Mouse (Mus musculus): ENCODE measurements around the gene Fau.
"Not testable (repeated sequence)": the region's sequence is repeated elsewhere in the genome, so short reads cannot be mapped to it uniquely, and the experiment has no call there.

Fau gene

DNA sequence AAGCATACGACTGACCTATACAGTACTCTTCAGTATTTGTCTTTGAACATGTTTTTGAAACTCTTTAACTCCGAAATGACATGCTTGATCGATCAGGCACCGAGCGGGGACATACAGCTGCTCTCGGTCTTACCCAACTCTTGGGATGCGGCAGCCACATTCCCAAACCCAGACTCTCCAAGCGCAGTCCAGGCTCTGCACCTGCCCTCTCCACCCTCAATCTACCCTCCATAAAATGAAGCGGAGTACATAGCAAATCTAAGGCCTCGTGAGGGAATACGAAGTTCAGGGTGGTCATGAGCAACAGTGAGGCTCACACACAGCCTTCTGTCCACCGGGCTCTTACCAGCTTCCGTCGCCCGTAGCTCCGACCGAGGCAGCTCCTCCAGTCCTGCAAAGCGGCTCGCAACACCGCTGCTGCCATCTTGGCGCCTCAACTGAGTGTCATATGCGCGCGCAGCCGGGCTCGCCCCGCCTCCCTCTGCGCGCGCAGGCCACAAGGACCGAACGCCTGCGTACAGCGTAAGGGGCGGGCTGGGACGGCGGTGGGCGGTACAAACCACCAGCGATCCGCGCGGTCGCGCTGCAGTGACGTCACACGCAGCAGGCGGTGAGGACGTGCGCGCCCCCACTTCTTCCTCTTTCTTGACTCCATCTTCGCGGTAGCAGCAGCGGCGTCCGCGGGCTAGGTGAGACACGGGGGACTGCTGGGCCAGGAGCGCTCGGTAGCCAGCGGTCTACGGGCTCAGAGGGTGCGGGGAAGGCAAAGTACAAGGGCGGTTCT is at the start of gene Fau, which contains the start of gene Mrpl49:
Fau (plus strand) TSS at position 532 of the 784 bp plus-strand sequence.
Mrpl49 (minus strand) TSS at position 473 of the 784 bp plus-strand sequence.
- peak; percentile 99 for DNase-seq

DNA sequence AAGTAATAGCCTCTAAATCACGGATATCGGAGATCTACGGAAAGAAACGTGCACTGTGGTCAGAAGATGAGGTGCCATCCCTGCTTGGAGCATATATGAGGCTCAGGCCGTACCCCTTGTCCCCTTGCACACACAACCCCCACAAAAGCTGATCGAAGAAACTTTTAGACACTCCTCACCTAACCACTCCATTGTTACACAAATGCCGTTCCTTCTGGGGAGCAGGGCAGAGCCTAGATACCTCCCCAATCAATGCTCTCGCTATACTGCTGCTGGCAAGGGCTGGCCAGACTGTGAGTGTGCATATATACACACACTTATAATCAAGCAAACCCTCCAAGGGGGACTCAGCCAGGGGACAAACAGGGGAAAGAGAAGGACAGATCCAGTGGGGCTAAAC is 48.5 kb upstream of the Fau start:
- no peak for DNase-seq

DNA sequence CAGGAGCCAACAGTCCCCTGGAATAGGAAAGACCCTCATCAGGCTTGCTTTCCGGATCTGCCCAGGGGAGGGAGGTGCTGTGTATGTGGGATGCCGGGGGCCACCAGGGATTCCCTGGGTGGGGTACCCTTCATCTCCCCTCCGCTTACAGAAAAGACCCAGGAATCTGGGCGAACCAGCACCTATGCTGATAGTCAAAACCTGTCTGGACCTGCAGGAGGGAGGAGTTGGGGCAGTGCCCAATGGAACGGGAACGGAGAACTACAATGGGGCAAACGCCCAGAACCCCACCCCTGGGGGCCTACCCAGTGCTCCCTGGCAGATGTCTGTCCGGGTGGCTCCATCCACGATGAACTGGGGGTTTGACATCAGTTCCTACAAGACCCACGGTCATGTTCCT is 44.0 kb upstream of the Fau start:
- DNase-seq, result no peak

DNA sequence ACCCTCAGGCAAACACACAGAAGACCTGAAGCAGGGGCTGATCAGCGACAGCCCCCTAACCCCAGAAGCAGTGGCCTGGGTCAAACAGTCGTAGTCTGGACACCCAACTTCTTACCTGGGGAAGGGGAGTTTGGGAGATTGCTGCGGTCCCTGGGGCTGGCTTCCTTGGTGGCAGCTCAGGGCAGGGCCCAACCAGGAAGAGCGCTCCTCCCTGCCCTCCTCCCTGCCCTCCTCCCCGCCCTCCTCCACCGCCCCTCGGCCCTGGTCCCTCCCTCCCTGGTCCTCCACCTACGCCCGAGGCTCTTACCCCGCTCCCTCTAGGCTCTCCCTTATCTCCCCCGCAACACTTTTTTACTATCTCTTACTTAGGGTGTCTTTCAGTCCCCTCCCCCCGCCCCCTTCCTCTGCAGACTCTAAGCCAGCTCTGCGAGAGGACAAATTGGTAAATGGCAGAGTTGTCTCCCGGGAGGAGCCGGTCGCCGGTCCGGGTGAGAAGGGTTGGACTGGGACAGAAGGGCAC is 42.6 kb upstream of the Fau start:
- DNase-seq, result peak; percentile 26

DNA sequence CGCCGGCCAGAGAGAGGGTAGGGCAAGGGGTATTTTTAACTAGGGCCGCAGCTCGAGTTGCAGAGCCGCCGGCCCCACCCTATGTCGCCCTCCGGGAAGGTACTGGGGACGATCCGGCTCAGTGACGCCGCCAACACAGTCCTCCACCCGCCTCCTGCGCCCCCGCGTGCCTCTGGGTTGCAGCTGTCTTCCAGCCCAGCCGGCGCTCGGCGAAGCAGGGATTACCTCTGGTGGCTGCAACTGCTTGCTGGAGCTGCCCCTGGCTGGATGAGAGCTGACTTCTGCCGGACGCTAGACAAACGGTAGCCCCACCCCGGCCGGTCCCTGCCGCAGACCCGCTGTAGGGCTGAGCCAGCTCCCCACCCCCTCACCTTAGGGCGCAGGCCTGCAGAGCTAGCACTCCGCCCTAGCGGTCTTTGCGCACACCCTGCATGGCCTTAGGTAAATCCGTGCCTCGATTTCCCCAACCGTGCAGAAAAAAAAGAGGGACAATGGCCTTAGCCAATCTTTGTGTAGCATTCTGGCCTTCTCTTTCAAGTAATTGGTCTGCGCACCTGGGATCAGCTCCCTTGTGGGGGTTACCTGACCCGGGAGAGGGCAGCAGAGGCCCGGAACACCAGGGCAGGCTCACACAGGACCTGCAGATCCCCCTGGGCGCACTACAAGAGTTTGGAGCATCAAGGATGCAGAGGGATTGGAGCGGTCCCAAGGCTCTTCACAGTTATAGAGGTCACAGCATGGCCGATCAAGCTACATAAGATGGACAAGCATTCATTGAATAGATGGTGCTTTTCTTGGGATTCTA is 41.9 kb upstream of the Fau start, which contains the start of gene Capn1:
Capn1 (minus strand) TSS at position 387 of the 805 bp plus-strand sequence.
- peak; percentile 59 for DNase-seq

DNA sequence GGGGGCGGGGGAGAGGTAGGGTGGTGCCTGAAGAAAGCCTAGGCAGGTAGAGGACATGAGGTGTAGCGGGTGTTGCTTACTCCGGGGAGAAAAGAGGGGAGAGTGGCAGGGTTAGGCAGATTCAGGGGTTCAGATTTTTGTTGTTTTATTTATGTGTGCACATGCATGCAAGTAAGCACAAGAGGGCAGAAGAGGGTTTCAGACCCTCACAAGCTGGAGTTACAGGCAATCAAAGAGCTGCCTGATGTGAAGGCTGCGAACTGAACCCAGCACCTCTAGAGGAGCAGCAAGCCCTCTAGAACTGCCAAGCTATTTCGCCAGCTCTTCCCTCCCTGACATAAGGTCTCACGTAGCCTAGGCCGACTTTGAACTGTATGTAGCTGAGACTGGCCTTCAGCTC is 41.1 kb upstream of the Fau start:
- no peak for DNase-seq

DNA sequence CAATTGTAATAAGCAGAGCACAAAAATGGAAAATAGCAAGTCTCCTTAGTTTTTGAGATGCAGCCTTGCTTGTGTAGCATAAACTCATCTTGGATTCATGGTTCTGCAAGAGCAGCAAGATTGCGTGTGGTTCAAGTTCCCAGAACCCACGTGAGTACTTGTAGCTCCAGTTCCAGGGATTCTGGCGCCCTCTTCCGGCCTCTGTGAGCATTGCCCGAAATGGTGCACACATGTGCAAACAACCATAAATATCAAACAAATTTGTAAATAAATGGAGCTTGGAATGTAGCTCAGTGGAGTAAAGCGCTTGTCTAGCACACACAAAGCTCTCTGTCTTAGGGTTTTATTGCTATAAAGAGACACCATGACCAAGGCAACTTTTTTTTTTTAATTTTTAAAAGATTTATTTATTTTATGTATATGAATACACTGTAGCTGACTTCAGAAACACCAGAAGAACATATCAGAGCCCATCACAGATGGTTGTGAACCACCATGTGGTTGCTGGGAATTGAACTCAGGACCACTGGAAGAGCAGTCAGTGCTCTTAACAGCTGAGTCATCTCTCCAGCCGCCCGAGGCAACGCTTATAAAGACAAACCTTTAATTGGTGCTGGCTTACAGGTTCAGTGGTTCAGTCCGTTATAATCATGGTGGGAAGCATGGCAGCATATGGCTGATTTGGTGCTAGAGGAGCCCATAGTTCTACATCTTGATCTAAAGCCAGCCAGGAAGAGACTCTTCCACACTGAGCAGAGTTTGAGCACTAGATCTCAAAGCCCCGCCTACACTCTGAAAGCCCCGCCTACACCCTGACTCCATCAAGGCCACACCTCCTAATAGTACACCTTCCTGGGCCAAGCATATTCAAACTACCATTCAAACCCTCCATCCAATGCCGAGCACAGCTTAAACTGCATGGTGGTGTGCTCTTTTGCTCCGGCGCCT is 39.2 kb upstream of the Fau start:
- DNase-seq, result peak; percentile 93

DNA sequence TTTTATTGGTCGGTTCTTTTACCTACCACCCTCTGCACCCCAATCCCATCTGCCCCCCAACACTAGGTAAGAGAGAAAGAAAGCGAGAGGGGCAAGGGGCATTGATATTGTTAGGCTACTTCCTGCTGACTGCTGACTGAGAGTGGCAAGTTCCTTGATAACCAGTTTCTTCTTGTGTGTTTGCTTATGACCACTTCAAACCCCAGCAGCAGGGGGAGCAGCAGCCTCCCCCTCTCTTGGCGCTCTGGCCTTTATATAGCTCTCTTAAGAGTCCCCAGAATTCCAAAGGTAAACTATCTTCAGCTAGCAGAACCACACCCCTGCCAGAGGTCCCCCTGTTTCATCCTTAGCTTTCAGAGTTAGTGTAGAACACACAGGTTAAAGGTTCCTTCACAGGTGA is 37.4 kb upstream of the Fau start:
- no peak for DNase-seq

DNA sequence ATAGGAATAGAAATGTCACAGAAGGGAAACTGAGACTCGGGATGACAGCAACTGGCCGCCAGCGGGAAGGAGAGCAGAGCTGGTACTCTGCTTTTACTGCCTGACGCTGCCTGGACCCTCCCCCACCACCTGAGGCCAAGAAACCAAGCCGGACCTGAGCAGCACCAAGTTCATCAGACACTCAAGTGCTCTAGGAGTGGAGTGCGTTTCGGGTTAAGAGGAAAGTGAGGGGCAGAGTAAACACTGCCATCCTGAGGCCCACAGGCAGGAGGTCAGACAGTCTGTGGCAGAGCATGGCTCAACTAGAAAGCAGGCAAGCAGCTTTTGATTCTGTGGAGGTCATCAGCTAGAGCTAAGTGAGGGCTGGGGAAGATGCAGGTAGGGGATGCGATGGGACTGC is 34.6 kb upstream of the Fau start:
- no peak for DNase-seq

DNA sequence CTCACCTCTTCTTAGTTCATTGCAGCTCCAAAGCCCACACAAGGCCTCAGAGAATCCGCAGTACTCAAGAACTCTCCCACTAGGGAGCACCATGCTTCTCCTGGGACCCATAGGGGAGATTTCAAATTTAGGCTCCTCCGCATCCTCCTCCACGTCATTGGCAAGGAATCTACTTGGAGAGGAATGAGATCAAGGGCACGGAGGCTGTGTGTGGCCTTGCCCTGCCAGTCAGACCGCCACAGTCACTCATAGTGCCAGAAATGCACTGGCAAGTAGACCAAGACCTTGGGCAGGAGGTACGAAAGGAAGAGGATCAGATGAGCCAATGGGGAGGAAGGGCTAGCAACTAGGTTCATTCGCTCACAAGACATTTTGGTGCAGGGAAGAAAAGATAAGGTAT is 33.7 kb upstream of the Fau start:
- peak; percentile 8 for DNase-seq

DNA sequence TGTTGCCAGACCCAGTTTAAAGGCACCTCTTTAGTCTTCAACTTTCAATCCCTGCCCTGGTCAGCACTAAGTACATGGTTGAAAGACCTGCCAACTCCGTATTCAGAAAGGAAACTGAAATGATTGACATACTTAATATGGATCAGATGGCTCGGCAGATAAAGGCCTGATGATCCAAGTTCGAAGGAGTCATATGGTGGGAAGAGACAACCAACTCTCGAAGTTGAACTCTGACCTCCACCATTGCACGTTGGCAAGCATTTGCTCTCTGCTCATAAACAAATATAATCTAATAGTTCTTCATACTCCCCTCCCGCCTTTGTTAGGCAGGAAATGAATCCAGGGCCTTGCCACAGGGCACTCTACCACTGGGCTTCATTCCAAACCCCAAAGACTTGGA is 28.7 kb upstream of the Fau start:
- DNase-seq, result no peak

DNA sequence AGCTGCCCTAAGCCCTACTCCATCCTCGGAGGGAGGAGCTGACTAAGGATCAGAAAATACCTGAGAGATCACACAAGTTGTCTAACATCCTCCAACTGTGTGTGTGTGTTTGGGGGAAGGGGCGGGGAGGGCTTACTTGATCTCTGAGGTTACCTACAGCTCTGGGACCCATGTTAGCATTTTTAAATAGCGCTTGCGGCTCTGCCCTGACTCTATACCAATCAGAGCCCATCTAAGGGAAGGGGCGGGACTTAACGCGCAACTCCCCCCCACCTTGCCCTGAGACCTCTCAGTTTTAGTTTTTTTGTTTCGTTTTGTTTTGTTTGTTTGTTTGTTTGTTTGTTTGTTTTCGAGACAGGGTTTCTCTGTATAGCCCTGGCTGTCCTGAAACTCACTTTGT is 28.2 kb upstream of the Fau start:
- DNase-seq, result no peak

DNA sequence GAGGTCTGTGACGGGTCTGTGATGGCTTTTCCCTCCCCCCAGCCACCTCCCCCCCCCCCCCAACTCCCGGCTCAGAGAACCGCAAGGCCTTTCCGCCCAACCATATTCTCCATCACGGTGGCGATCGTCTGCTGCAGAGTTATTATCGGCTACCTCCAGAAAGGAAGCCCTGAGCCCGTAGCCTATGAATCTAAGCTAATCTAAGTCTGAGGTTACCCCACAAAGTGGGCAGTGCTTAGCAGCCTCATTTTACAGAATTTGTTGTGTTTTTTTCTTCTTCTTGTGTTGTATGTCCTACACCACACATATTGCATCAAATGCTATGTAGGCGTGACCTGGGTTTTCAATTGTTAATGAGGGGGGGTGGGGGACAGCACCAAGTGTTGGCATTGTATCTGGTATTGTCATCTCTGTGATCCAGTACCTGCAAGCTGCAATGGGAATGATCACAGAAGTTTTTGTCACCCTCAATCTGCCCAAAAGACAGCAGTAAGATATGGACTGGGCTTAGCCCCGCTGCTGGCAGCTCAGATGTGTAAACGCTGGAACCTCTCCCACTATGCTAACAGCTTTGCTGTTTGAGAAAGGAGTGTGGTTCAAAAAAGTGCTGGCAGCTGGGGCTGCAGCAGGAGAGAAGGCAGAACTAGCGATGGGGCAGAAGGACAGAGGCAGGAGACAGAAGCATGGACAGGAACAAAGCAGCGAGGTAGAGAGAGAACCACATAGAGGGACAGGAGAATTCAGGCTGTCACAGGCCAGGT is 26.9 kb upstream of the Fau start:
- DNase-seq, result no peak

DNA sequence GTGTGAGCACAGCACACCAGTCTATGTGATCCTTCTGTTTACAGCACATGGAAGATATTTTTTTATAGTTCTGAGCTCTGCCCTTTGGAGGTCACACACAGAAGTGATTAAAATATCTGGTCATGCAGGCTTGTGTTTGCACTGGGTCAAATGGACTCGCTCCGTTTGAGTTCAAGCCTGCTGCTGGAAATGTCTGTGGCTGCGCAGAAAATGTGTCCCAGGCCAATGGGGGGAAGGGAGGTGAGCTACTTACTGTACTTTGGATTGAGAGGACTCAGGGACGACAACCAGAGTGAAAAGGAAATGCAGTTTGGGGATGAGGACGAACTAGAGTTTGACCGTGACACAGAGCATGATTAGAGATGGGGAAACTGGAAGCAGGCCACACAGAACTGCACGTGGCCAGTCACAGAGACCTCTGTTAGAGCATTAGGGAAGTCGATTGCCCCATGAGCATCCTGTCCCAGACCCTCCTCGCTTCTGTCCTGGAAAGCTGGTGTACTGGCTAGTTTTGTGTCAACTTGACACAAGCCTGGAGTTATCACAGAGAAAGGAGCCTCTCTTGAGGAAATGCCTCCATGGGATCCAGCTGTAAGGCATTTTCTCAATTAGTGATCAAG is 21.6 kb upstream of the Fau start:
- no peak for DNase-seq

DNA sequence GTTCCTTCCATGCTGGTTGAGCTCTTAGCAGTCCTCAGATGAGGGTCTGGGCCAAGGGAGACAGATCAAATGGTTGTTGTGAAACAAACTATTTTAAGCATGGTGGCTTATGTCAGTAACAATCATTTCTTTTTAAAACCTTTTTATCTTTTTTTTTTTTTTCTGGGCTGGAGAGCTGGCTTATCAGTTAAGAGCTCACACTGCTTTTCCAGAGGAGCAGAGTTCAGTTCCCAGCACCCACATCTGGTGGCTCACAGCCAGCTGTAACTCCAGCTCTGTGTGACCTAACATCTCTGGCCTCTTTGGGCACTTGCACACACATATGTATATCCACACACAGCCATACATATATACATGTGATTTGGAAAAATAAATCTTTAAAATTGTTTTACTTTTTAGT is 19.9 kb upstream of the Fau start:
- no peak for DNase-seq

DNA sequence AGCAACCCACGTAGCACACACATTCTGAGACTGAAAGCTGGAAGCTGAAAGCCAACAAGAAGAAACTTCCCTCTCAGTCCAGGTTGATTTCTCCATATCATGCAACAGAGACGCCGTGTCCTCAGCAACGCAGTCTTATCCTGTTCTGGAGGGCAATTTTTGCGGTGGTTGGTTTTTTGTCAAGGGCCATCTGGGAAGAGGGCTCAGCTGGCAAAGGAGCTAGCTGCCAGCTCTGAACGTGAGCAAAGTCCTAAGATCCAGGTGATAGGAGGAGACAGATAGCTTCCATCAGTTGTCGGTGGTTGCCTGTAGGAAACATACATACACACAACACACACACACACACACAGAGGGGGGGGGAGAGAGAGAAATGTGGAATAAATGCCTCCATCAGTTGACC is 19.3 kb upstream of the Fau start:
- no peak for DNase-seq

DNA sequence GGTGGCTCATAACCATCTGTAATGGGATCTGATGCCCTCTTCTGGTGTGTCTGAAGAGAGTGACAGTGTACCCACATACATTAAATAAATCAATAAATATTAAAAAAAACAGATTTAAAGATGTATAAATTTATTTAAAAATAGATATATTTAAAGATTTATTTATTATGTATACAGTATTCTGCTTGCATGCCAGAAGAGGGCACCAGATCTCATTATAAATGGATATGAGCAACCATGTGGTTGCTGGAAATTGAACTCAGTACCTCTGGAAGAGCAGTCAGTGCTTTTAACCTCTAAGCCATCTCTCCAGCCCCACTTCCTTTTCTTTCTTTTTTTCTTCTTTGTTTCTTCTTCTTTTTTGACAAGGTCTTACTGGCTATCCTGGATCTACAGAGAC is 17.6 kb upstream of the Fau start:
- no peak for DNase-seq

DNA sequence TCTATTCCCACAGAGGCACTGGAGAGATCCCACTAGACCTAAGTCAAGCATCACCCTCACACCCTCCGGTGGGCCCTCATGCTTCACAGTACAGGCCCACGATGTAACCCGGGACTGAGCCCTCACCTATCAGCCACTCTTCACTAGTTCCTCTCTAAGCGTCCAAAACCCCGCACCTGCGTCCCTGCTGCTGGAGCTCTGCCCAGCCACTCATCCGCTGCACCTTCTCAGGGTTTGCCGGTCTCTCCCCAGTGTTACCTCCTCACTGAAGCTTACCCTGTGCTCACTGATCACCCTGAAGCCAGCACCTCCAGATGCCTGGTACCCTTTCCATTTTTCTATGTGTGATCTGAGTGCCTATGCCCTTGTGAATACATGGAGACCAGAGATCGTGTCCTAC is 15.4 kb upstream of the Fau start:
- DNase-seq, result peak; percentile 6

DNA sequence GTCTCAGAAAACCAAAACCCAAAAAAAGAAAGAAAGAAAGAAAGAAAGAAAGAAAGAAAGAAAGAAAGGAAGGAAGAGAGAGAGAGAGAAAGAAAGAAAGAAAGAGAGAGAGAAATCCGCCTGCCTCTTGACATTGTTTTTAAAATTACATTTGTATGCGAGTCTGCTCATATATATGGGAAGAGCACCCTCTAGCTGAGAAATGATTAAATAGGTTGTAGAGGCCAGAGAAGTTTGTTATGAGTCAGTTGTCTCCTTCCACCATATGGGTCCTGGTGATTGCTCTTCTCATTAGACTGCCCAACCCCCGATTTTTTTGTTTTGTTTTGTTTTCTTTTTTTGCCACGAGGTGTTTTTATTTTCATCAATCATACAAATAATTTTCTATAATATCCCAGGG is 13.5 kb upstream of the Fau start:
- DNase-seq, result not testable (repeated sequence)

DNA sequence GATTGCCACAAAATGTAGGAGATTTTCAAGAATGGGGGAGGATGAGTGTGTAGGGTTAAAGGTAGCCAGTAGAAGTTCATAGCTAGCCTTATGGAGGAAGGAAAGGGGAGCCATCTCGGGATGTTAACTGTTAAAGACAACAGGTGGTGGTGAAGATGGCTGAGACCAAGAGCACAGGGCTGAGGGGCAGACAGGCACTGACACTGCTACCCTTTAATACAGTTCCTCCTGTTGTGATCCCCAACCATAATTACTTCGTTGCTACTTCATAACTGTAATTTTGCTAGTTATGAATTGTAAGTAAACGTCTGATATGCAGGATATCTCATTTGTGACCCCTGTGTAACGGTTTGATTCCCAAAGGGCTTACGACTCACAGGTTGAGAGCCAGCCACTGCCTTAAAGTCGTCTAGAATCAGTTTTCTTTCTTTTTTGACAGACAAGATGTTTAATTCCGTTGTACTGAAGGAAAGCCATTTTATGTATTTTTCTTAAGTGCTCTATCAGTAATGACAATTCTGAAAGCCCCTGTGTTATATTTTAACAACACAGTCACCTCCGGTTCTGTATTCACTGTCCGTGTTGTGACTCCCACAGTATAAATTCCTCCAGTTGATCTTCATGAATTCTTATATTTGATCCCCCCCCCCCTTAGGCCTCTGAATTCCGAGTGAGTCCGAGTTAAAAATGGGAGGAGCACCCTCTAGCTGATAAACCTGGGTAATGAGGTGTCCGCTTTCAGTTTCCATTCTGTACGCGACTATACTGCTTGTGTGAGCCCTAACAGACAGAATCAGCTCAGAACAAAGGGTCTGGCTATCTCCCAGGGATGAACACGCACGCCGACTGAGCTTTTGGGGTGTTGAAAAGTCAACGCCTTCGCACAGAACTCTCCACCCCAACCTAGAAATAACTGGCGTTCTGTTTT is 12.0 kb upstream of the Fau start:
- peak; percentile 6 for DNase-seq

Data from kidney, adult 9 months (tissue).